Mouse (Mus musculus) inflammation-experienced regulatory T-cells, adult 6 months (primary cell): Measurements from ENCODE around the gene G430095P16Rik. TPM values are rescaled to one million over a fixed set of nuclear protein-coding genes. Genes with fewer than 3 reads are reported as not detected.

Experiments
- ATAC-seq: one replicate; pipeline ENCODE4 v1.8.0; 2017
- polyA plus RNA-seq, 3 experiments: library from polyadenylated mRNA; unstranded; fragments of 100-300 nt; shearing (Covaris generic); gene quantifications; one replicate each; pipeline ENCODE4 v1.2.1; 2017

The G430095P16Rik gene
- polyA plus RNA-seq, result 10 to 100 TPM; 11.7 to 25.0 (median 21.7) TPM

- ATAC-seq, result peak; percentile 84
Observed at GRCm38 (mm10) chr8:84722850-84723570, at the start of gene G430095P16Rik. TSS of gene G430095P16Rik (plus strand) at chr8:84723007.

- ATAC-seq, result no peak
Observed at GRCm38 (mm10) chr8:84677305-84677704, 45.5 kb upstream of the G430095P16Rik start.

GRCm38 (mm10) chr8:84681476-84681875, 41.3 kb upstream of the G430095P16Rik start:
- ATAC-seq, result no peak

GRCm38 (mm10) chr8:84682257-84682656, 40.5 kb upstream of the G430095P16Rik start:
- no peak for ATAC-seq

GRCm38 (mm10) chr8:84684537-84684936, 38.3 kb upstream of the G430095P16Rik start:
- ATAC-seq, result no peak

GRCm38 (mm10) chr8:84686191-84687002, 36.4 kb upstream of the G430095P16Rik start, which contains the start of gene Trmt1:
TSS of gene Trmt1 (plus strand) at chr8:84686307.
- ATAC-seq, result no peak

GRCm38 (mm10) chr8:84687003-84687704, 35.7 kb upstream of the G430095P16Rik start:
- ATAC-seq, result no peak

- peak; percentile 80 for ATAC-seq
Observed at GRCm38 (mm10) chr8:84687705-84688100, 35.1 kb upstream of the G430095P16Rik start, which contains the start of gene Nacc1. TSS of gene Nacc1 (minus strand) at chr8:84687862.

GRCm38 (mm10) chr8:84689091-84689915, 33.5 kb upstream of the G430095P16Rik start:
- peak; percentile 83 for ATAC-seq

GRCm38 (mm10) chr8:84693332-84693731, 29.5 kb upstream of the G430095P16Rik start:
- ATAC-seq, result no peak

GRCm38 (mm10) chr8:84695140-84695539, 27.7 kb upstream of the G430095P16Rik start:
- ATAC-seq, result no peak

GRCm38 (mm10) chr8:84697166-84698130, 25.4 kb upstream of the G430095P16Rik start:
- ATAC-seq, result no peak

GRCm38 (mm10) chr8:84698288-84698687, 24.5 kb upstream of the G430095P16Rik start:
- no peak for ATAC-seq

GRCm38 (mm10) chr8:84698929-84699401, 23.8 kb upstream of the G430095P16Rik start:
- ATAC-seq, result no peak

- peak; percentile 38 for ATAC-seq
Observed at GRCm38 (mm10) chr8:84699861-84700322, 22.9 kb upstream of the G430095P16Rik start.

- no peak for ATAC-seq
Observed at GRCm38 (mm10) chr8:84700526-84700925, 22.3 kb upstream of the G430095P16Rik start.

GRCm38 (mm10) chr8:84700941-84701911, 21.6 kb upstream of the G430095P16Rik start, which contains the start of gene Lyl1:
TSS of gene Lyl1 (plus strand) at chr8:84701457.
- peak; percentile 28 for ATAC-seq

GRCm38 (mm10) chr8:84702561-84702960, 20.2 kb upstream of the G430095P16Rik start:
- ATAC-seq, result no peak

- no peak for ATAC-seq
Observed at GRCm38 (mm10) chr8:84702963-84703465, 19.8 kb upstream of the G430095P16Rik start.
